Mouse (Mus musculus): ENCODE data around the gene Atpif1.
"Not testable (repeated sequence)": the region's sequence is repeated elsewhere in the genome, so short reads cannot be mapped to it uniquely, and the experiment has no call there.

The Atpif1 gene

DNA sequence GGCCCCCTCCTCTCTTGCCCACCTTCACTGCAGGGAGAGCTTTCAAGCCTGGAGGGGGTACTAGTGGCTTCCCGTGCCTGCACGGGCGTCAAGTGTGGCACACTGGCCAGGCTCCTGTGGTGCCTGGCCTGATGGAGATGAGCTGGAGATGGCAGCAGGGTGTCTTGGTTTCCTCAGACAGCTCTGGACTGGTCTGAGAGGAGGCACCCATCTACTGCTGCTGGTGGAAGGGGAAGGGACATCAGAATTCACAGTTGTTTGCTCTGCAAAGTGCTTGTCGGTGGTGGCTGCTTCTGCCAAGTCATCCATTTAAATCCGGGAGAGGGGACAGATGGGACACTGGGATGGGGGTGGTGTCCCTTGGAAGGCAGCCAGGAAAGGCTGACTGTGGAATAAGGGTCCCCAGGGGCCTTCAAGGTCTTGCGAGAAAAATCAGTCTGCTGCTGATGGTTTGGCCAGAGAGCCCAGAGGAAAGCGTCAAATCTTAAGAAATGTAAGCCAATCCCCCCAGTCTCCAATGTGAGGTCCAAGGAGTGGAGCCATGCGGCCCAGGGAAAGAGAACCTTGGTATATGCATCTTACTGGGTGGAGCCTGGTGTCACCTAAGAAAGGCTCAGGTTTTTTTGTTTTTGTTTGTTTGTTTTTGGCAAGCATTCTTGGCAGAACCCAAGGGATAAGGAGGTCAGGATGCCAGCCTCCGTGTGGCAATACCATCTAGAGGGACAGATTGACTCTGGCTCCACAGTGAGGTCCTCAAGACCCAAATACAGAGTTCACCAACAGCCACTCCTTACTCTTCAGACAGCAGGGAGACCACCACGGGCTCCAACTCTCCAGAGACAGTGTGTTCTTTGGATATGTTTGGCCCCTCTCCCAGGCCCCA lies 41.0 kb downstream of the Atpif1 start:
- in situ Hi-C loops (cut with MboI, MseI) = loop anchor here (10.0 kb wide), 1 partner anchor 1582 kb away; no protein-coding TSS in a partner anchor

DNA sequence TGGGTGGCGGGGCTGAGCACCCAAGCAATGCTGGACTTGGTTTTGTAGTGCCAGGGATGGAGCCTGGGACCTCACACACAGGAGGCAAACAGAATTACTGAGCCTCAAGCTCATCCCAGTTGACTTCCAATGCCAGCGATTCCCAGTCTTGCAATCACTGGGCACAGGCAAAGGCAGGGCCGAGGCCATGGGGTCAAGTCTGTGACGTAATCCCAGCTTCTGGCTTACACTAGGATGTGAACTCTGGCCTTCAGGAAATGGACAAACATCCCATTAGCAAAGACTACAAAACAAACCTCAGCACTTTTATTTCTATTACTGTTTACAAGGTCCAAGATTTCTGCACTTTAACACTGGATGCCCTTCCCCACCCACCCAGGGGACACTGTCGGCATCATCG lies 41.7 kb downstream of the Atpif1 start:
- in situ Hi-C loops (cut with MboI, MseI) = loop anchor here (10.0 kb wide), 1 partner anchor 1583 kb away; no protein-coding TSS in a partner anchor

DNA sequence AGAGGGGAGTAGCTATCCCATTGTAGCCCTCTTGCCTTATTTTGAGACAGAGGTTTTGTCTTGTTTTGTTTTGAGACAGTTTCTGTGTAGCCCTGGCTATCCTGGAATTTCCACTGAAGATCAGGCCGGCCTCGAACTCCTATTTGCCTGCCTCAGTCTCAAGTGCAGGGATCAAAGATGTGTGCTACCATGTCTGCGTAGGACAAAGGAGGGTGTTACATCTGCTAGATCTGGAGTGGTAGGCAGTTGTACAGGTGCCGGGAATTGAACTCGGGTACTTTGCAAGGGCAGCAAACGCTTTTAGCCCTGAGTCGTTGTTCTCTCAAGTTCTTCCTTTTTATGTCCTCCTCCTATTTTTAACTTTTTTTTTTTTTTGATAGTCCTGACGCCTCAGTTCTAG lies 42.4 kb downstream of the Atpif1 start:
- in situ Hi-C loops (cut with MboI, MseI) = loop anchor here (10.0 kb wide), 1 partner anchor 1584 kb away; no protein-coding TSS in a partner anchor

DNA sequence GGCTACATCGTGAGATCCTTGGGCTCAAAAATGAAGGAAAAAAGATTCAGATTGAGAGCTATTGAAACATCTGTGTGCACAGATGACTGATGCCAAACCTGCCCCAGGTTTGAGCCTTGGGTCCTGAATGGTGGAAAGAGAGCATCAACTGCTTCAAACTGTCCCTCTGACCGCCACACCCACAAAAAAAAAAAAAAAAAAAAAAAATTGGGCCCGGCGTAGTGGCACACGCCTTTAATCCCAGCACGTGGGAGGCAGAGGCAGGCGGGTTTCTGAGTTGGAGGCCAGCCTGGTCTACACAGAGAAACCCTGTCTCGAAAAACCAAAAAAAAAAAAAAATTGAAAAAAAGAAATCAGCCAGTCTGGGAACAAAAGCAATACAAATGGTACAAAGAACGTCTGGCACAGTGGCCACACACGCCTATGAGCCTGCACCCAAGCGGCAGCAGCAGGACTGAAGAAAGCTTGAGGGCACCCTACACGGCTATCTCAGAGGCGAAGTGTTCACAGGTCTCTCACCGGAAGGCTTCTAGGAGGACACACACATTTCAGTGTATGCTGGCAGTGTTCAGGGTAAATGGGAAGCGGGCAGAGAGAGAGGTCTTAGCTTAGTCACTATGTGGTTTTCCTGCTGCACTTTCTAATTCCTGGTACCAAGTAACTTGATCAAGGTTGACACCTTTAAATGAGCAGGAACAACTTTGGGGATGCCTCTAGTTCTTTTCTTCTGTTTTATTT lies 43.0 kb downstream of the Atpif1 start:
- in situ Hi-C loops (cut with MboI, MseI) = loop anchor here (10.0 kb wide), 1 partner anchor 1584 kb away; no protein-coding TSS in a partner anchor

DNA sequence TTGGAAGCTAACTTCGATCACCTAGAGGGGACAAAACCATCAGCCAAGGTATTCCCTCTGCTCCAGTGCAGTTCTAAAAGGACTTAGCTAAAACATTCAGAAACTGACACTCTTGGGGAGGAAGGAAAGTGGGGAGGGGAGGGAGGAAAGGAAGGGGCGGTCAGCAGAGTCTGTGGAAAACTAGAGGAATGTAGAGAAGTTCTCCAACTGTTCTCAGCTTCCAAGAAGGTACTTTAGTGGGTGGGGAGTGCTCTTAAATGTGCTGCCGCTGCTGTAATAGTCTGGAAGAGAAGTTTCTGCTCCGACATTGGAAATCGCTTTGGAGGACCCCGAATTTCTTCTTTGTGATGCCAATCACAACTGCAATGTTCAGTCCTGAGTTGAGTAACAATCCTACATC lies 44.5 kb downstream of the Atpif1 start:
- in situ Hi-C loops (cut with MboI, MseI) = no loop called here

DNA sequence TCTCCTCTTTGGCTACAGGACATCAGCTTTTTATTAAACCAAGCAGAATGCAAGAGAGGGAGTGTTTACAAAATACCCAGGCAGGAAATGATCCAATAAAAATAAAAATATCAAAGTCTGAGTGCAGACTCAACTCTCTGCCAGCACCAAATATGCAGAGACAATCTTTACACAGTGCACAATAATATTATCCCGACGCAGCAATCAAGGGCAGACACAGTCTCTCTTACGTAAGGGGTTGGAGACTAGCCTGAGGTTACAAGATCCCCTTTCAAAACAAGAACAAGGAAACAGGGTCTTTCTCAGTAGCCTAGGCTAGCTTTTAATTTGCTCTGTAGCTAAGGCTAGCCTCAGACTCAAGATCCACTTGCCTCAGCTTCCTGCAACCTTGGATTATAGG lies 44.9 kb downstream of the Atpif1 start:
- in situ Hi-C loops (cut with MboI, MseI) = no loop called here

DNA sequence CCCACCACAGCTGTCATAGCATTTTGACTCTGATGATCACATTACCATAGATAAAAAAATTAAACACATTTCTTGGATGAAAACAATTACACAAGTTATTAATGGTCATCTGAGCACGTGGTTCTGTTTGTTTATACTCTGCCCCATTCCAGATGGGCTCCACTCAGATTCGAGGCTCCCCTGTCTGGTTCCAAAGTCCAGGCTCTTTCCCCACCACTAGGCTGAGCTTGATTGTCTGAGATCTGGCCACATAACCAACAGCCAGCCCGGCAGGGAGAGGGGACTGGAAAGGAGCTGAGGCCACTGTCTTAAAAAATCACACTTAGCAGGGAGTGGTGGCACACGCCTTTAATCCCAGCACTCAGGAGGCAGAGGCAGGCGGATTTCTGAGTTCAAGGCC lies 48.6 kb downstream of the Atpif1 start:
- in situ Hi-C loops (cut with MboI, MseI) = no loop called here

DNA sequence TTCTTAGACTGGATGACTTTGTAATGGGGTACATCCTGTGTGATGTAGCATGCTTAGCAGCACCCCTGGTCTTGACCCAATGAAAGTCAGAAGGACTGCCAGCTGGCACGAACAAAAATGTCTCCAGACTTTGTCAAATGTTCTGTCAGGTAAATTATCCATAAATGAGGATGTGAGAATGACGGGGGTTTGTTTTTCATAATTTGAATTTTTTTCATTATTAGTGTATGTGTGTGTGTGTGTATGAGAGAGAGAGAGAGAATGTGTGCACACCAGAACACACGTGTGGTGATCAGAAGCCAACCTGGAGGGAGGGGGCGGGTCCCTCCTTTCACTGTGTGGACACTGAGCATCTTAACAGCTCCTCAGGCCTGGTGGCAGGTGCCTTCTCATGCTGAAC lies 49.2 kb downstream of the Atpif1 start:
- in situ Hi-C loops (cut with MboI, MseI) = no loop called here

DNA sequence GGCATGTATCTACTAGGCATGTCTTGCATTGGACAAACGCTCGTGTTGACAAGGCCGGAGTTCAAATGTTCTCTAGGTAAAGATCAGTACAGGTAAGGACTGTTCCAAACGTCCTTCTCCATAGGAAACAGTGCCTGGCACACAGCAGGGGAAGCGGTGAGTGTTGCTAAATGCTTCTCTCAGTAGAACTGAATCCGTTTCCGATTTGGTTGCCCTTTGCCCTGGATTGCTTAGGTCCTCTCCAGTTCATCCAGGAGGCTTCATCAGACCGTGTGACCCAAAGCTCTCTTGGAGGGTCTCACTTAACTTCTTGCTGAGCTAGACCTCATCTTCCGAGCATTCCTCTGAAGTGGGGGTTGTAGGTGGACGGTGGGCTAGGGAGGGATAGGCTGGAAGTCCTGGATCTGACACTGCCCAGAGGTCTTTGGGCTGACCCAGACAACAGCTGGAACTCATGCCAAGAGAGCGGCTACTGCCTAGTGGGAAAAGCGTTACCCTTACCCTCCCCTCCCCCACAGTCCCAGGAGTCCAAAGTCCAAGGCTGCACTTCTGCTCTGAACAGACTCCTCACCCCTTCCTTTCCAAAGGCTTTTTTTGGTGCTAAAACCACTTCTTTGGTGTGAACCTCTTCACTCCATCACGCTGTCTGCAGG lies 50.4 kb downstream of the Atpif1 start:
- in situ Hi-C loops (cut with MboI, MseI) = no loop called here

DNA sequence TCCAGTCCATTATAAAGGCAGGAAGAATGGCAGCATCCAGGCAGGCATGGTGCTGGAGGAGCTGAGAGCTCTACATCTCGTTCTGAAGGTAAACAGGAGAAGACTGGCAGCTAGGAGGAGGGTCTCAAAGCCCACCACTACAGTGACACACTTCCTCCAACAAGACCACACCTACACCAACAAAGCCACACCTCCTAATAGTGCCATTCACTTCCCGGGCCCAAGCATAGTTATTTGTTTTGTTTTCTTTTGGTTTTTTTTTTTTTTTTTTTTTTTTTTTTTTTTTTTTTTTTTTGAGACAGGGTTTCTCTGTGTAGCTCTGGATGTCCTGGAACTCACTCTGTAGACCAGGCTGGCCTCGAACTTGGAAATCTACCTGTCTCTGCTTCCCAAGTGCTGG lies 51.4 kb downstream of the Atpif1 start:
- in situ Hi-C loops (cut with MboI, MseI) = not testable (repeated sequence)

Measured in T-helper 1 cell (primary cell).